8 mouse cellular contexts compared by ENCODE assay signal in genomic region chr4:127368379-127368973, GRCm38 (mm10). TPM values are rescaled to one million over a fixed set of nuclear protein-coding genes. Genes with fewer than 3 reads are reported as not detected.
DNase-seq lines count a peak whose midpoint lies in the region; ATAC-seq and TF ChIP-seq lines count a peak whose summit lies in the region.

No protein-coding gene starts in this region.

- no peak overlapping the region for H3K4me2 ChIP-seq in forebrain, embryonic 15.5 days (replicated peaks)
- H3K4me2 ChIP-seq in intestine, embryonic 16.5 days (ENCODE audit: low read depth, low read length): no peak overlapping the region
- no peak overlapping the region for H3K4me2 ChIP-seq in limb, embryonic 14.5 days (replicated peaks; ENCODE audit: low read depth, low read length, severe bottlenecking)
- H3K4me2 ChIP-seq in neural tube, embryonic 11.5 days (ENCODE audit: low read depth): no peak overlapping the region

- H3K36me3 ChIP-seq in forebrain, embryonic 15.5 days: no peaks in the 10 kb centered on the region
- no peaks in the 10 kb centered on the region for H3K36me3 ChIP-seq in intestine, embryonic 16.5 days (ENCODE audit: control insufficient read depth, insufficient read depth, low read length)
- no peaks in the 10 kb centered on the region for H3K36me3 ChIP-seq in limb, embryonic 14.5 days (ENCODE audit: control insufficient read depth, insufficient read depth, low read length)
- no peaks in the 10 kb centered on the region for H3K36me3 ChIP-seq in neural tube, embryonic 11.5 days (ENCODE audit: control insufficient read depth, insufficient read depth, low read length)

- 0 out of 2 replicates have a peak, but pooled peaks cover 7% of the 10 kb centered on the region for H3K27me3 ChIP-seq in forebrain, embryonic 15.5 days
- H3K27me3 ChIP-seq in intestine, embryonic 16.5 days (replicated peaks; ENCODE audit: control insufficient read depth, insufficient read depth, low read length): no peaks in the 10 kb centered on the region
- no peaks in the 10 kb centered on the region for H3K27me3 ChIP-seq in limb, embryonic 14.5 days (ENCODE audit: control insufficient read depth, insufficient read depth, low read length)
- H3K27me3 ChIP-seq in neural tube, embryonic 11.5 days (ENCODE audit: control insufficient read depth, insufficient read depth, low read length): no peaks in the 10 kb centered on the region

- 32% methylated on average over 13 of the region's 13 CpGs for WGBS in forebrain, embryonic 15.5 days
- 28% methylated on average over 13 of the region's 13 CpGs for WGBS in intestine, embryonic 16.5 days
- WGBS in limb, embryonic 14.5 days: 32% methylated on average over 13 of the region's 13 CpGs
- 35% methylated on average over 13 of the region's 13 CpGs for WGBS in neural tube, embryonic 11.5 days

- DNase-seq in layer of hippocampus, adult 11-12 months (ENCODE audit: low spot score): peak; percentile 61
- no peak for DNase-seq in layer of hippocampus, adult 9-10 months (ENCODE audit: low spot score)
- peak; percentile 56 for DNase-seq in cerebellum, adult 11-12 months
- DNase-seq in limb, embryonic 14.5 days (ENCODE audit: low spot score): peak; percentile 62
- DNase-seq in neural tube, embryonic 11.5 days (ENCODE audit: low spot score): peak; percentile 83
- peak; percentile 33 for DNase-seq in thymus, postnatal 0 days (ENCODE audit: low spot score)

- no peak overlapping the region for H3K4me3 ChIP-seq in forebrain, embryonic 15.5 days
- no peak overlapping the region for H3K4me3 ChIP-seq in intestine, embryonic 16.5 days (ENCODE audit: low read length)
- H3K4me3 ChIP-seq in limb, embryonic 14.5 days (replicated peaks; ENCODE audit: low read length): no peak overlapping the region
- H3K4me3 ChIP-seq in neural tube, embryonic 11.5 days (ENCODE audit: low read depth, low read length): no peak overlapping the region

- TF ChIP-seq POLR2A in limb, embryonic 14.5 days (IDR thresholded peaks at IDR 0.05; ENCODE audit: borderline replicate concordance, extremely low read depth, insufficient read depth, insufficient read length): no peak

- H3K4me1 ChIP-seq in forebrain, embryonic 15.5 days: peaks cover 4% of the 10 kb centered on the region
- peaks cover 8% of the 10 kb centered on the region; the same call in 1 of the 2 replicates for H3K4me1 ChIP-seq in intestine, embryonic 16.5 days (ENCODE audit: control insufficient read depth, insufficient read depth, low read length)
- no peaks in the 10 kb centered on the region for H3K4me1 ChIP-seq in limb, embryonic 14.5 days (ENCODE audit: control insufficient read depth, insufficient read depth, low read length)
- H3K4me1 ChIP-seq in neural tube, embryonic 11.5 days (ENCODE audit: control insufficient read depth, insufficient read depth, low read length): peaks cover 6% of the 10 kb centered on the region; the same call in 1 of the 2 replicates

- H3K9ac ChIP-seq in forebrain, embryonic 15.5 days (replicated peaks): no peak overlapping the region
- no peak overlapping the region for H3K9ac ChIP-seq in intestine, embryonic 16.5 days (ENCODE audit: low read depth, low read length)
- H3K9ac ChIP-seq in limb, embryonic 14.5 days (ENCODE audit: low read depth, low read length, severe bottlenecking): no peak overlapping the region
- H3K9ac ChIP-seq in neural tube, embryonic 11.5 days (ENCODE audit: low read length): no peak overlapping the region

- peak; percentile 61; the same call in 1 of the 2 replicates for ATAC-seq in forebrain, embryonic 15.5 days (replicated peaks)
- ATAC-seq in intestine, embryonic 16.5 days: peak; percentile 49; the same call in 1 of the 2 replicates
- 0 out of 2 replicates have a peak, but pooled peaks have one; percentile 51 for ATAC-seq in limb, embryonic 14.5 days (ENCODE audit: low FRiP score, low read depth)
- peak; percentile 51; the same call in 1 of the 2 replicates for ATAC-seq in neural tube, embryonic 11.5 days (ENCODE audit: insufficient read depth, low FRiP score, low TSS enrichment)

- no peak overlapping the region for H3K27ac ChIP-seq in forebrain, embryonic 15.5 days (replicated peaks)
- H3K27ac ChIP-seq in intestine, embryonic 16.5 days (ENCODE audit: low read length): no peak overlapping the region
- no peak overlapping the region for H3K27ac ChIP-seq in limb, embryonic 14.5 days (replicated peaks; ENCODE audit: low read depth, low read length)
- H3K27ac ChIP-seq in neural tube, embryonic 11.5 days (ENCODE audit: low read depth, low read length): no peak overlapping the region

- no peaks in the 10 kb centered on the region for H3K9me3 ChIP-seq in forebrain, embryonic 15.5 days
- no peaks in the 10 kb centered on the region for H3K9me3 ChIP-seq in intestine, embryonic 16.5 days (ENCODE audit: control insufficient read depth, low read length)
- H3K9me3 ChIP-seq in limb, embryonic 14.5 days (ENCODE audit: control insufficient read depth, low read length): no peaks in the 10 kb centered on the region
- H3K9me3 ChIP-seq in neural tube, embryonic 11.5 days (ENCODE audit: control insufficient read depth, low read length): no peaks in the 10 kb centered on the region

RNA-seq across cellular contexts. Expression of gene Gjb5, which starts 10.5 kb away (rescaled TPM):
- polyA plus RNA-seq in forebrain, embryonic 15.5 days (2015; fragmentation: Nextera tagmentation; extraction: Ambion mirVana): 0.14 TPM in 1 of 2 replicates, not detected in the other
- polyA plus RNA-seq in intestine, embryonic 16.5 days (2015; fragmentation: Nextera tagmentation; extraction: Ambion mirVana): 0.73 and 0.88 TPM in 2 replicates
- polyA plus RNA-seq in limb, embryonic 14.5 days (2012; rRNA removed): 0.45 and 0.73 TPM in 2 replicates
- 0.41 and 0.64 TPM in 2 replicates for polyA plus RNA-seq in limb, embryonic 14.5 days (2014; fragmentation: Nextera tagmentation; extraction: Ambion mirVana)
- polyA plus RNA-seq in neural tube, embryonic 11.5 days (2014; fragmentation: Nextera tagmentation; extraction: Ambion mirVana): 1.2 and 1.4 TPM in 2 replicates
- 0.12 and 0.21 TPM in 2 replicates for polyA plus RNA-seq in thymus, postnatal 0 days (2015; fragmentation: Nextera tagmentation; extraction: Ambion mirVana)

RNA-seq across cellular contexts. Expression of gene Gjb4, which starts 14.6 kb away (rescaled TPM):
- polyA plus RNA-seq in forebrain, embryonic 15.5 days (2015; fragmentation: Nextera tagmentation; extraction: Ambion mirVana): 0.17 TPM in 1 of 2 replicates, not detected in the other
- polyA plus RNA-seq in intestine, embryonic 16.5 days (2015; fragmentation: Nextera tagmentation; extraction: Ambion mirVana): 0.09 TPM in 1 of 2 replicates, not detected in the other
- 0.08 and 0.09 TPM in 2 replicates for polyA plus RNA-seq in limb, embryonic 14.5 days (2012; rRNA removed)
- 0.14 and 0.25 TPM in 2 replicates for polyA plus RNA-seq in limb, embryonic 14.5 days (2014; fragmentation: Nextera tagmentation; extraction: Ambion mirVana)
- not detected in 2 replicates for polyA plus RNA-seq in neural tube, embryonic 11.5 days (2014; fragmentation: Nextera tagmentation; extraction: Ambion mirVana)
- 0.12 TPM in 1 of 2 replicates, not detected in the other for polyA plus RNA-seq in thymus, postnatal 0 days (2015; fragmentation: Nextera tagmentation; extraction: Ambion mirVana)

RNA-seq across cellular contexts. Expression of gene Gjb3, which starts 37.8 kb away (rescaled TPM):
- polyA plus RNA-seq in forebrain, embryonic 15.5 days (2015; fragmentation: Nextera tagmentation; extraction: Ambion mirVana): not detected in 2 replicates
- 3.9 and 5.6 TPM in 2 replicates for polyA plus RNA-seq in intestine, embryonic 16.5 days (2015; fragmentation: Nextera tagmentation; extraction: Ambion mirVana)
- polyA plus RNA-seq in limb, embryonic 14.5 days (2012; rRNA removed): 5.1 and 5.3 TPM in 2 replicates
- polyA plus RNA-seq in limb, embryonic 14.5 days (2014; fragmentation: Nextera tagmentation; extraction: Ambion mirVana): 6.4 and 10.0 TPM in 2 replicates
- 2.4 and 2.5 TPM in 2 replicates for polyA plus RNA-seq in neural tube, embryonic 11.5 days (2014; fragmentation: Nextera tagmentation; extraction: Ambion mirVana)
- 0.42 and 0.44 TPM in 2 replicates for polyA plus RNA-seq in thymus, postnatal 0 days (2015; fragmentation: Nextera tagmentation; extraction: Ambion mirVana)

RNA-seq across cellular contexts. Expression of gene Gja4, which starts 54.6 kb away (rescaled TPM):
- 13.3 and 14.6 TPM in 2 replicates for polyA plus RNA-seq in forebrain, embryonic 15.5 days (2015; fragmentation: Nextera tagmentation; extraction: Ambion mirVana)
- polyA plus RNA-seq in intestine, embryonic 16.5 days (2015; fragmentation: Nextera tagmentation; extraction: Ambion mirVana): 17.2 and 17.9 TPM in 2 replicates
- polyA plus RNA-seq in limb, embryonic 14.5 days (2012; rRNA removed): 21.3 and 27.5 TPM in 2 replicates
- 17.7 and 19.0 TPM in 2 replicates for polyA plus RNA-seq in limb, embryonic 14.5 days (2014; fragmentation: Nextera tagmentation; extraction: Ambion mirVana)
- 16.6 and 20.3 TPM in 2 replicates for polyA plus RNA-seq in neural tube, embryonic 11.5 days (2014; fragmentation: Nextera tagmentation; extraction: Ambion mirVana)
- polyA plus RNA-seq in thymus, postnatal 0 days (2015; fragmentation: Nextera tagmentation; extraction: Ambion mirVana): 4.9 and 6.1 TPM in 2 replicates
